Mouse (Mus musculus) limb, embryonic 14.5 days (tissue): Measurements from ENCODE around the gene Sptb. TPM values are rescaled to one million over a fixed set of nuclear protein-coding genes. Genes with fewer than 3 reads are reported as not detected.

ENCODE experiments used
- ATAC-seq: fragments of 200-750 bp; cut with Nextera tagmentation; 2 replicates; pipeline ENCODE4 v1.8.0; 2017; ENCODE audit warnings: low read depth, moderate number of reproducible peaks, moderate TSS enrichment; ENCODE audit not compliant: low FRiP score
- DNase-seq: peaks from one replicate; pipeline ENCODE4 v3.0.0-alpha.2; 2015; ENCODE audit warnings: low spot score
- H3K27ac ChIP-seq: fragments of 300-500 bp; sonication (generic); replicated peaks from 2 replicates; pipeline ENCODE4 v1.5.1; 2014; ENCODE audit warnings: low read depth, mild to moderate bottlenecking, low read length, moderate library complexity, mixed read lengths
- H3K27me3 ChIP-seq: fragments of 300-500 bp; sonication (generic); 2 replicates; pipeline ENCODE4 v1.6.1; 2014; ENCODE audit warnings: low read length, mixed read lengths; ENCODE audit not compliant: control insufficient read depth, insufficient read depth
- H3K36me3 ChIP-seq: fragments of 300-500 bp; sonication (generic); 2 replicates; pipeline ENCODE4 v1.6.1; 2014; ENCODE audit warnings: mild to moderate bottlenecking, low read length, moderate library complexity, mixed read lengths; ENCODE audit not compliant: control insufficient read depth, insufficient read depth
- H3K4me1 ChIP-seq: fragments of 300-500 bp; sonication (generic); 2 replicates; pipeline ENCODE4 v1.6.1; 2014; ENCODE audit warnings: antibody characterized with exemption, low read length, mixed read lengths; ENCODE audit not compliant: control insufficient read depth, insufficient read depth
- H3K4me2 ChIP-seq: fragments of 300-500 bp; sonication (generic); replicated peaks from 2 replicates; pipeline ENCODE4 v1.6.1; 2014; ENCODE audit warnings: low read depth, mild to moderate bottlenecking, low read length, moderate library complexity; ENCODE audit not compliant: severe bottlenecking
- H3K4me3 ChIP-seq: fragments of 300-500 bp; sonication (generic); replicated peaks from 2 replicates; pipeline ENCODE4 v1.5.1; 2014; ENCODE audit warnings: low read length
- H3K9ac ChIP-seq: fragments of 300-500 bp; sonication (generic); 2 replicates; pipeline ENCODE4 v1.6.1; 2014; ENCODE audit warnings: mild to moderate bottlenecking, low read depth, low read length, moderate library complexity; ENCODE audit not compliant: severe bottlenecking
- H3K9me3 ChIP-seq: fragments of 300-500 bp; sonication (generic); 2 replicates; pipeline ENCODE4 v1.6.1; 2016; ENCODE audit warnings: low read length; ENCODE audit not compliant: control insufficient read depth
- POLR2A ChIP-seq: fragments of 200-500 bp; IDR thresholded peaks from 2 replicates; pipeline ENCODE4 v1.8.0; 2012; ENCODE audit warnings: inconsistent platforms, mild to moderate bottlenecking, moderate library complexity, borderline replicate concordance; ENCODE audit not compliant: insufficient read depth, insufficient read length; ENCODE audit errors: extremely low read depth
- WGBS: fragments of 180-500 bp; shearing (Covaris S2); extraction: QIAGEN DNeasy Blood & Tissue Kit; methylation state at CpG from one replicate; pipeline ENCODE4 v1.1.7; 2014; 5-methylcytosine and 5-hydroxymethylcytosine counted together
- polyA plus RNA-seq, 2 experiments: library from polyadenylated mRNA; depleted of rRNA in 1 of 2; stranded (reverse) in 1 of 2; unstranded in 1 of 2; fragments of >200 nt; fragmentation: Nextera tagmentation in 1 of 2; extraction: Ambion mirVana in 1 of 2; gene quantifications; 2 replicates each; pipeline versions ENCODE4 v1.2.1 to v1.2.3; 2012 to 2014

Gene Sptb
- polyA plus RNA-seq, 2 experiments = 1.3 to 1.5 TPM

DNA sequence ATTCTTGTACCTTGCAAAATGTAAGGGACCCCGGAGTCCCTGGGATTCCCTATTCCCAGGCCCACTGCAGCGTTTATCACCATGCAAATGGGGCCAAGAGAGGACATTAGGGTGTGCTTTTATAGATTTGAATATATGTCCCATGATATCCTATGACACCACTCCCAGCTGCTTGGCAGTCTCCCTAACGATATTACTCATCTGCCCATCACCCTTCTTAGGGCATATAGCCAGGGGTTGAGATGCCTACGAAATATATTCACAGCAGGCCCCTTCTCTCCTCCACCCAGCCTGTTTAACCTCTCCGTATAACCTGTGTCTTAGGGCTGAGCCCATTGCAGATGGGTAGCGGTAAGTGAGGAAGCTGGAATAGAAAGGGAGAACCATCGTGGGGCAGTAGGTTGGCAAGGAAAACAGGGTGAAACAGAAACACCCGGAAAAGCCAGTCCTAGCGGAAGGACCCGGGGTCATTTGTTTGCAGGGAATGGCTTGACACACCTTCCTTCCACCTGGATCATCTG lies 169.6 kb downstream of the Sptb start:
- no peak for TF ChIP-seq POLR2A
- H3K27ac ChIP-seq = no peak overlapping the region
- peaks cover 11% of the 10 kb centered on the region for H3K4me1 ChIP-seq
- no peak overlapping the region for H3K9ac ChIP-seq
- no peak for DNase-seq
- no peak for ATAC-seq
- no peak overlapping the region for H3K4me2 ChIP-seq
- H3K27me3 ChIP-seq = no peaks in the 10 kb centered on the region
- no peaks in the 10 kb centered on the region for H3K9me3 ChIP-seq
- 77% methylated on average over 10 of the region's 10 CpGs for WGBS
- H3K36me3 ChIP-seq = no peaks in the 10 kb centered on the region
- H3K4me3 ChIP-seq = no peak overlapping the region

DNA sequence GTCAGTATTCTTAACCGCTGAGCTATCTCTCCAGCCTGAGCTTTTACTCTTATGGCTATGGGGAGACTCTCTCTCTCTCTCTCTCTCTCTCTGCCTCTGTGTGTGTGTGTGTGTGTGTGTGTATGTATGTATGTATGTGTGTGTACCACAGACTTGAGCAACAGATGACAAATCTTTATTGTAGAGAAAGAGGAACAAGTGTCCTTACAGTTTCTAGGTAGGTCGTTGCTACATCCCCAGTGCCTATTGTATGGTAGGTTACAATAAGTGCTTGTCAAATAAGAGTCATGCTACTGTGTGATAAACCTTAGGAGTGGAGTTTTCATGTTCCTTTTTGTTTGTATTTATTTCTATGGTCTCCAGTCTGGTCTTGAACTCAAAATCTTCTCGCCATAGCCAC lies 170.2 kb downstream of the Sptb start:
- TF ChIP-seq POLR2A = no peak
- Histone ChIP-seq H3K9ac (no peak overlapping the region), H3K4me1 (peaks cover 17% of the 10 kb centered on the region), H3K36me3 (no peaks in the 10 kb centered on the region), H3K9me3 (no peaks in the 10 kb centered on the region), H3K27me3 (no peaks in the 10 kb centered on the region), H3K4me2 (no peak overlapping the region), H3K4me3 (no peak overlapping the region), H3K27ac (no peak overlapping the region)
- DNase-seq = no peak
- 91% methylated on average over 3 of the region's 3 CpGs for WGBS
- no peak for ATAC-seq

DNA sequence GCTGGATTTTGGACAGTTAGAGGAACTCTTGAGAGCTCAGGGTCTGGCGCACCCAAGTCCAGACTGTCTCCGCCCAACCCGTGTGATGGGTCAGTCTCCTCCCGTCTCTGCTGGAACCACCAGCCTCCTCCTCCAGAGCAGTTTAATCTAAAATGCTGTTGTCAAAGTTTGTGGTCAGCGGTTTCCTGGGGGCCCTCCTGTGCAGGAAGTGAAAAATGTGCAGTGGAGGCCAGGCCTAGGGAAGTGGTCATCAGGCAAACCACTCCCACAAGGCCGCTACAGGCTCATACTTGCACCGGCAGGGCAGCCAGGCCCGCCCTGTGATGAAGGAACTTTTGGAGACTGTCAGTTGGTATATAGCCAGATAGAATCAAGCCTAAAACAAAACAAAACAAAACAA lies 172.9 kb downstream of the Sptb start:
- no peaks in the 10 kb centered on the region for H3K9me3 ChIP-seq
- 81% methylated on average over 8 of the region's 8 CpGs for WGBS

DNA sequence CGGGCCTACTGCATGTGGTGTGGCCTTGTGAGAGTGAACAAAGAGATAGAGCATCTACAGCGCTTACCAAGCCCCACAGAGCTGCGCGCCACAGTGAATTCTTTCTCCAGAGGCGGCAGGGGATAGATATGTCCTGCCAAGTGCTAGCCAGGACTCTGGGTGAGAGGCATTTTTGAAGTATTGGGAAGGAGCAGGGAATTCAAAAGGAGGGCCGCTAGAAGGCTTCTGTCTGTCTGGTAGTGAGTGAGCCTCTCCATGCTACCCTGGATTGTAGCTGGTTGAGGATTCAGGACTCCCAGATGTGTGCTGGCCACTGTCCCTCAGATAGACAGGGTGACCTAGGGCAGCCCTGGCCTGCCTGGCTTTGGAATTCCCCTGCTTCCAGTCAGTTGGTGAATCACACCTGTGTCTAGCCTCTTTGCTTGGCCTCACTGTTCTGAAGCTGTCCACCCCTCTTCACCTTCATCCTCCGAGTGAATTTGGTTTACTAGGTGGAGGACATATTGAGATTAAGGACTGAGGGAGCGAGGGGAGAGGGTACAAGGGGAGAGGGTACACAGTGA lies 173.7 kb downstream of the Sptb start:
- Histone ChIP-seq H3K4me3 (no peak overlapping the region), H3K4me1 (peaks cover 32% of the 10 kb centered on the region), H3K9me3 (no peaks in the 10 kb centered on the region), H3K36me3 (no peaks in the 10 kb centered on the region), H3K27me3 (peaks cover 9% of the 10 kb centered on the region), H3K4me2 (no peak overlapping the region), H3K27ac (no peak overlapping the region), H3K9ac (no peak overlapping the region)
- no peak for DNase-seq
- WGBS = 87% methylated on average over 8 of the region's 8 CpGs
- ATAC-seq = no peak
- no peak for TF ChIP-seq POLR2A

More for the DNA sequence above, 172.9 kb downstream of the Sptb start:
- H3K9ac ChIP-seq = no peak overlapping the region
- no peak overlapping the region for H3K4me3 ChIP-seq
- no peak for TF ChIP-seq POLR2A
- ATAC-seq (no peak), DNase-seq (no peak)
- peaks cover 28% of the 10 kb centered on the region for H3K4me1 ChIP-seq
- H3K4me2 ChIP-seq = no peak overlapping the region
- H3K36me3 ChIP-seq = no peaks in the 10 kb centered on the region
- peaks cover 2% of the 10 kb centered on the region; the same call in 1 of the 2 replicates for H3K27me3 ChIP-seq
- H3K27ac ChIP-seq = no peak overlapping the region

DNA sequence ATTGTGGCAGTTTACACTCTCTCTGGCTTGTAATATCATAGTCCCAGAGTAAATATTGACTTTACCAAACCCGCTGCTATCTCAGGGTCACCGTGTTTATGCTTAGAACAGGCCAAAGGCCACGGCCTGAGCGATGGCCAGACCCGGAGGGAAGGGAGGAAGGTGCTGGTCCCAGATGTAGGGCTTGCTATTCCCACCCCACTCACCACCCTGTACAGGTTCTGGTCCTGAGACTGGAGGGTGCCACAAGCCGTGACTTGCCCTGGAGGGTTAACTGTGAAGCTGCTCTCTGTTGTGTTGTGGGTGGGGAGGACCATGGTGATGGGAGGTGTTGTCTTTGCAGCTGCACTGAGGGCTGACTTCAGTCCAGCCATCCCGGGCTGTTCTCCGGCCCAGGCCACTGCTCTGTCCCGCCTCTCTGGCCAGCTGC lies 174.9 kb downstream of the Sptb start:
- Histone ChIP-seq H3K4me2 (peak overlapping the region; percentile 99), H3K36me3 (no peaks in the 10 kb centered on the region), H3K27ac (no peak overlapping the region), H3K4me3 (peak overlapping the region; percentile 79), H3K9me3 (no peaks in the 10 kb centered on the region), H3K9ac (no peak overlapping the region), H3K27me3 (peaks cover 14% of the 10 kb centered on the region), H3K4me1 (peaks cover 28% of the 10 kb centered on the region)
- DNase-seq (no peak), ATAC-seq (no peak)
- no peak for TF ChIP-seq POLR2A
- 45% methylated on average over 9 of the region's 9 CpGs for WGBS
